Mouse (Mus musculus) intestine, embryonic 16.5 days (tissue): Measurements from ENCODE around the gene Ntmt1. TPM values are rescaled to one million over a fixed set of nuclear protein-coding genes. Genes with fewer than 3 reads are reported as not detected.

ENCODE experiments used
- ATAC-seq: fragments of 200-750 bp; cut with Nextera tagmentation; 2 replicates; pipeline ENCODE4 v1.8.0; 2017; ENCODE audit warnings: moderate TSS enrichment, moderate library complexity
- H3K27ac ChIP-seq: fragments of 300-500 bp; sonication (generic); 2 replicates; pipeline ENCODE4 v1.5.1; 2014; ENCODE audit warnings: mild to moderate bottlenecking, low read length
- H3K27me3 ChIP-seq: fragments of 300-500 bp; sonication (generic); replicated peaks from 2 replicates; pipeline ENCODE4 v1.6.1; 2014; ENCODE audit warnings: low read length, control low read depth, mixed read lengths; ENCODE audit not compliant: control insufficient read depth, insufficient read depth
- H3K36me3 ChIP-seq: fragments of 300-500 bp; sonication (generic); 2 replicates; pipeline ENCODE4 v1.6.1; 2014; ENCODE audit warnings: low read length, control low read depth; ENCODE audit not compliant: control insufficient read depth, insufficient read depth
- H3K4me1 ChIP-seq: fragments of 300-500 bp; sonication (generic); 2 replicates; pipeline ENCODE4 v1.6.1; 2014; ENCODE audit warnings: low read length, control low read depth, mixed read lengths; ENCODE audit not compliant: control insufficient read depth, insufficient read depth
- H3K4me2 ChIP-seq: fragments of 300-500 bp; sonication (generic); 2 replicates; pipeline ENCODE4 v1.6.1; 2014; ENCODE audit warnings: low read depth, low read length, control low read depth
- H3K4me3 ChIP-seq: fragments of 300-500 bp; sonication (generic); 2 replicates; pipeline ENCODE4 v1.5.1; 2014; ENCODE audit warnings: mild to moderate bottlenecking, low read length
- H3K9ac ChIP-seq: fragments of 300-500 bp; sonication (generic); 2 replicates; pipeline ENCODE4 v1.6.1; 2014; ENCODE audit warnings: low read depth, low read length
- H3K9me3 ChIP-seq: fragments of 300-500 bp; sonication (generic); 2 replicates; pipeline ENCODE4 v1.6.1; 2016; ENCODE audit warnings: low read length, control low read depth; ENCODE audit not compliant: control insufficient read depth
- WGBS: fragments of 180-500 bp; shearing (Covaris S2); extraction: QIAGEN DNeasy Blood & Tissue Kit; methylation state at CpG from one replicate; pipeline ENCODE4 v1.1.7; 2014; 5-methylcytosine and 5-hydroxymethylcytosine counted together
- polyA plus RNA-seq: library from polyadenylated mRNA; unstranded; fragments of >200 nt; fragmentation: Nextera tagmentation; extraction: Ambion mirVana; gene quantifications from 2 replicates; pipeline ENCODE4 v1.2.1, GENCODE M21; 2015

Gene Ntmt1
- polyA plus RNA-seq, 1 experiment from 2014 or later, result 87.4 TPM

DNA sequence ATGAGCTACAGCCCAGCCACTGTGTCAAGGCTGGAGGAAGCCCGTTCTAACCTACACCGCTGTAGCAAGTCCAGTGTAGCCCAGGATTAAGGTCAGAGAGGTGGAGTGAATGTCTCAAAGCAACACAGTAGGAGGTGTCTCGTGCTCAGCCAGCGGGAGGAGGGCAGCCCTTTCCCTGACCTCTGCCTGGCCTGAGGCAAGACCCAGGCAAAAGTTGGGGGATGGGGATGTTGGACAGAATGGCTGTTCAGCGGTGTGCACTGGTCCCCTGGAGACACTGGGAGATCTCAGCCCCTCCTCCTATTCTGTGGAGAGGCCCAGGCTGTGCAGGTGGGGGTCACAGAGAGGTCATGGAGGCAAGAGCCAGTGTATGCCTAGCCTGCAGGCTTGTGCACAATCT lies 28.4 kb upstream of the Ntmt1 start:
- Histone ChIP-seq H3K9me3 (no peaks in the 10 kb centered on the region), H3K4me1 (peaks cover 13% of the 10 kb centered on the region), H3K36me3 (no peaks in the 10 kb centered on the region), H3K4me3 (no peak overlapping the region), H3K27ac (no peak overlapping the region), H3K4me2 (no peak overlapping the region), H3K9ac (no peak overlapping the region), H3K27me3 (no peaks in the 10 kb centered on the region)
- 20% methylated on average over 5 of the region's 5 CpGs for WGBS
- ATAC-seq, result no peak

DNA sequence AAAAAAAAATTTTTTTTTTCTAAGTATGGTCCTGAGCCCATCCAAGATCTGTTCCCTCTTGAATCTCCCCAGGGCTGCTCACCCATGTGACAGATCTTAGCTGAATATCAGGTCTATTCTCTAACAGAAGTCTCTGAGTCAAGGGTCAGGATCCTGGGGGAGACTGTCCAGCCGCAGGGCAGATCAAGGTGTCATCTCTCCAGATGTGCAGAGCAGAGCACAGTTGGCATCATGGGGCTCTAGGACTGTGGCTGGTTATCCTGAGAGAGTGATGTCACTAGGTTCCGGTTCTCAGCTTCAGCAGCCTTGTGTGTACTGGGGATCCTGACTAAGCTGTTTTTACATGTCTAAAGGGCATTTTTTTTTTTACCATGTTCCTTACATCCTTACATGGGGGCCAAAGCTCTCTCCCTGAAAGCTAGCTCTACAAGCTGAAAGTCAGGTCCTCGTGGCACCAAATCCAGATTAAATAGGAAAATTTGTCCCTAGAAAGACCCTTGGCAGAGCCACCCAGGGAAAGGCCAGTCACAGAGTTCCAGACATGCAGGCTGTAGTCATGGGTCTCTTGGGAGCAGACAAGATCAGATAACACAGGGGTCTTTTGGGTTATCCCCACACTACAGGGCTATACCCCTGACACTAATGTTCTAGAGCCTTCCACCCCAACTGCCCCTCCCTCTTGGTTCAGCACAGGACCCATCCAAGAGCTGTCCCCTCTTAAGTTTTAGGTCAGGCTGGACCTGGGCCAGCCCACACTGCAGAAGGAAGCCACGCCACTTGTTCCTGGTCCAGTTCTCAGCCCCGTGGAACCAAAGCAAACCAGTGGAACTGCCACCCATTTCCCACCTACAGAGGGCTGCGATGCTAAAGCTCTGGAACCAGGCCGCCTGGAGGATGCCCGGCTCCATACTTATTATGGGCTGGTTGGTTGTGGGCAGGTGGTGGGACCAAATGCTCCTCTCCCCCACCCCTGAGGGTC lies 25.0 kb upstream of the Ntmt1 start:
- Histone ChIP-seq H3K27ac (no peak overlapping the region; the same call in 1 of the 2 replicates), H3K4me3 (peak overlapping the region; percentile 32), H3K27me3 (no peaks in the 10 kb centered on the region), H3K4me1 (peaks cover 21% of the 10 kb centered on the region), H3K36me3 (no peaks in the 10 kb centered on the region), H3K9ac (peak overlapping the region; percentile 67), H3K4me2 (peak overlapping the region; percentile 82), H3K9me3 (no peaks in the 10 kb centered on the region)
- ATAC-seq, result no peak
- 76% methylated on average over 8 of the region's 8 CpGs for WGBS

DNA sequence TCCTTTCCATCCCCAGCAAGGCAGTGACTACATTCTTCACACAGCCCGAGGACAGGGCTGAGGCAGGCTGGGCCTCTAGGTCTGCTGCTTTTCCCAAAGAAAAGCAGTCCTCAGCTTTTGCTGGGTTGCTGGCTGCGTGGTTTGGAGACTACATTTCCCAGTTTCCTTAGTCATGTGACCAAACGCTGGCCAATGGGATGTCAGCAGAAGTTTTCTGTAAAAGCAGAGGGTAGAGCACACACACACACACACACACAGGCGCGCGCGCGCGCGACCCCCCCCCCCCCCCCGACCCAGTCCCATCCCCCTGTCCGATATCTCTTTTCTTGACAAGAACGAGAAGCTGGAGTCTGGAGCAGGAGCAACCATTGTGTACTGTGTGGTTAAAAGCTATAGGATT lies 24.3 kb upstream of the Ntmt1 start:
- H3K27me3 ChIP-seq, result no peaks in the 10 kb centered on the region
- peak overlapping the region; percentile 67 for H3K9ac ChIP-seq
- peaks cover 21% of the 10 kb centered on the region for H3K4me1 ChIP-seq
- H3K27ac ChIP-seq, result no peak overlapping the region; the same call in 1 of the 2 replicates
- peak; percentile 47; the same call in 1 of the 2 replicates for ATAC-seq
- no peaks in the 10 kb centered on the region for H3K9me3 ChIP-seq
- peak overlapping the region; percentile 82 for H3K4me2 ChIP-seq
- 1% methylated on average over 13 of the region's 13 CpGs for WGBS
- peak overlapping the region; percentile 32 for H3K4me3 ChIP-seq
- H3K36me3 ChIP-seq, result no peaks in the 10 kb centered on the region

DNA sequence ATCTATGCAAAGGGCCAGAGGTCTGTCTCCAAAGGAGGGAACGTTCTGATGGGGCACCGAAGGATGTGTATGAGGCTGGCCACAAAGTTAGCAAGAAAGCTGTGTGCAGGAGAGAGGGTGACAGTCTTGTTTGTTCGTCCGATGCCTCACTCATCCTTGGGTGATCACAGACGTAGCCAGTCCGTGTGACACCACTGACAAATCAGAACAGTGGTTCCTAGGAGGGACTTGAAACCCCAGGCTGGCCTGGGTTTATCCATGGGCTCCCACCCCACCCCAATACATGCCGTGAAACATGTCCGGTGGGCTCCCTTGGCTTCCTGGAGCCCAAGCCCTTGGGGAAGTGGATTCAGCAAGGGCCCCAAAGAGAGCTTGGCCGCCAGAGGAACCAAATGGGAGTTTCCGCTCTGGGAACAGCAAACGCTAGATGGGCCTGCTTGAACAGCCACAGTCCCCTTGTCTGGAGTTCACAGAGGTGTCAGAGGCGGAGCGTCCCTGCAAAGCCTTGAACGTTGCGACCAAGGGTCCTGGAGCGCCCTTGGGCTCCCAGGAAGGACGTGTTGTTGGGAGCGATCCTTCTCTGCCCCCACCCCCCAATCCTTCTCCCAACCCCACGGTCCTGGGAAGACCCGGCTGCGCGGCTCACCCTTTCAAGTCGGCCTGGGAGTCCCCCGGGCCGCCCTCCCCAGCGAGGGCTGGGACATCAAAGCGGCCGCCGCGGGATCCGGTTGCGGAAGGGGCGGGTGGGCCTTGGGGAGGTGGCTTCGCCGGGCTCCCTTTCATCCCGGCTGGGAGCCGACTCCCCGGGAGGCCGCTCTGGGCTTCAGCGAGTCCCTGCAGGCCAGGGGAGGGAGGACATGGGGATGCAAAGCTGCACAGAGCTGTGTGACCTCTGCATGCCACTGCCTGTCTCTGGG lies 23.3 kb upstream of the Ntmt1 start:
- no peaks in the 10 kb centered on the region for H3K27me3 ChIP-seq
- 10% methylated on average over 40 of the region's 40 CpGs for WGBS
- H3K36me3 ChIP-seq, result no peaks in the 10 kb centered on the region
- peak overlapping the region; percentile 49 for H3K27ac ChIP-seq
- H3K9me3 ChIP-seq, result no peaks in the 10 kb centered on the region
- ATAC-seq, result peak; percentile 65
- H3K4me2 ChIP-seq, result peak overlapping the region; percentile 82
- H3K9ac ChIP-seq, result peak overlapping the region; percentile 74
- H3K4me3 ChIP-seq, result peak overlapping the region; percentile 45
- peaks cover 19% of the 10 kb centered on the region for H3K4me1 ChIP-seq

DNA sequence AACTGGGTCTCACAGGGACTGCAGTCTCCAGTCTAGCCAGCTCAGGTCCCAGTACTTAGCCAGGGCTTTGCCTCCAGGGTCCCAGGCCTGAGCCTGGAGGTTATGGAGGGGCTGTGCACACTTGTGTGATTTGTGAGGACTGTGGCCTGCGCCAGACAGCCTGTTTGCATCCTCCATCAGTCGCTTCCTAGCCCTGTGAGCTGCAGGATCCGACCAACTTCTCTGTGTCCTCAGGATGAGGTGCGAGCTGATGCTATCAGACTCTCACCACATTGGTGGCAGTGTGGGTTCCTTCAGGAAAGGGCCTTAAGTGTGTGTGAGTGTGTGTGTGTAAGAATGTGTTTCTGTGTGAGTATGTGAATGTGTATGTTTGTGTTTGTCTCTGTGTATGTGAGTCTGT lies 20.2 kb upstream of the Ntmt1 start:
- Histone ChIP-seq H3K9me3 (no peaks in the 10 kb centered on the region), H3K27me3 (no peaks in the 10 kb centered on the region), H3K4me3 (no peak overlapping the region), H3K4me2 (no peak overlapping the region), H3K27ac (no peak overlapping the region), H3K9ac (peak overlapping the region; percentile 29), H3K36me3 (no peaks in the 10 kb centered on the region), H3K4me1 (peaks cover 18% of the 10 kb centered on the region)
- ATAC-seq, result no peak
- WGBS, result 65% methylated on average over 4 of the region's 4 CpGs

DNA sequence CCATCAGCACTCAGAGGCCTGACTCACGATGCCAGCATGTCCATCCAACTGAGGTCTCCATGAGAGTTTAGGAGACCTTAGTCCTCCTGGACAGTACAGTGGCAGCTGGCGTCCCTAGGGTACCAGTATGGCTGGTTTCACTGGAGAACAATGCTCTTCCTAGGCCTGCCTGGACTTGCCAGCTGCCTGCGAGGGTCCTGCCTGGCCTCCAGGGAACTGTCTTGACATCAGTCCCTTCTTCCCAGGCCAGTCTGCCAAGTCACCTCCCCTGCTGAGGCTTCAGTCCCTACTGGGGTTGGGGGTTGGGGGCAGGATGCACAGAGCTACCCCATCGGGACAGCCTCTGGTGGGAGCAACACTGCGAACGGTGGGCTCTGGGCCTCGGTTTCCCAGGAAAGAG lies 15.6 kb upstream of the Ntmt1 start:
- Histone ChIP-seq H3K4me3 (no peak overlapping the region), H3K9me3 (no peaks in the 10 kb centered on the region), H3K27me3 (no peaks in the 10 kb centered on the region), H3K4me1 (peaks cover 14% of the 10 kb centered on the region; the same call in 1 of the 2 replicates), H3K4me2 (no peak overlapping the region), H3K36me3 (no peaks in the 10 kb centered on the region), H3K27ac (no peak overlapping the region), H3K9ac (no peak overlapping the region)
- ATAC-seq, result no peak
- WGBS, result 88% methylated on average over 7 of the region's 7 CpGs

DNA sequence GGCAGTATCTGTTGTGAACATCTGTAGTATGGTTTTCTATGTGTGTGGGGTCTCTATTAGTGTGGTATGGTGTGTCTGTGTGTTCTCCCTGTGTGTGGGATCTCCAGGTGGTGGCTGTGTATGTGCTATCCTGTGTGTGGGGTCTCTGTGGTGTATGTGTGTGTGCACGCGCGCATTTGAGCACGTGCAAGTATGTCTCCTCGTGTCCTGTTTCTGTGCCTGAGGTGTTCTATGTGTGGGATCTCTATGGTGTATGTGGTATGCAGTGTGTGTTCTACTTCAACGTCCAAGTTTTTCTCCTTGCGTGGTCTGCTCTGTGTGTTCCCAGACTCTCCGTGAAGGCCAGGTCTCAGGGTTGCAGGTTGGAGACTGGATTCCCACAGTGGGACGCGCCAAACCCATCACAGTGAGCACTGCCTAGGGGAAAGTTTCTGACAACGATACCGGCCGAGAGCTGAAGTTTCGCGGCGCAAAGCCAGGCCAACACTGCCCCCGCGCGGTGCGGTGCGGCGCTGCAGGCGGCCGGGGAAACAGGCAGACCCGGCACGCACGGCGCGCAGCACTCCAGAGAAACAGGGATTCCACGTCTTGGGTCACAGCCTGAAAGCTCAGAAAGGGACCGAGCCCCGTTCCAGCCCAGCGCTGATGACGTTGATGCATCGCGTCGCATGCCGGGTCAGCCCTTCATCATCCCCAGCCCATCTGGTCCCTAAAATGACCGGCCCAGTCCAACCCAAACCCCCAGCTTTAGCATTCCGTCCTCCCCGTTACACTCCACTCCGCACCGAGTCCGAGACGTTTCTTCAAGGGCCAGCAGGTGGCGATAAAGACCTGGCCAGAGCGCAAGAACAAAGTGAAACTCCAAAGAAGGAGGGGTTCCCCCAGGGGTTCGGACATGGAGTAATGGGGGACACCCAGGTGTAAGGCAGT lies 13.2 kb upstream of the Ntmt1 start:
- Histone ChIP-seq H3K4me1 (peaks cover 17% of the 10 kb centered on the region; the same call in 1 of the 2 replicates), H3K4me3 (peak overlapping the region; percentile 52), H3K27me3 (no peaks in the 10 kb centered on the region), H3K9me3 (no peaks in the 10 kb centered on the region), H3K27ac (peak overlapping the region; percentile 66; the same call in 1 of the 2 replicates), H3K4me2 (peak overlapping the region; percentile 78), H3K9ac (peak overlapping the region; percentile 73), H3K36me3 (no peaks in the 10 kb centered on the region)
- ATAC-seq, result peak; percentile 85
- 6% methylated on average over 48 of the region's 48 CpGs for WGBS

DNA sequence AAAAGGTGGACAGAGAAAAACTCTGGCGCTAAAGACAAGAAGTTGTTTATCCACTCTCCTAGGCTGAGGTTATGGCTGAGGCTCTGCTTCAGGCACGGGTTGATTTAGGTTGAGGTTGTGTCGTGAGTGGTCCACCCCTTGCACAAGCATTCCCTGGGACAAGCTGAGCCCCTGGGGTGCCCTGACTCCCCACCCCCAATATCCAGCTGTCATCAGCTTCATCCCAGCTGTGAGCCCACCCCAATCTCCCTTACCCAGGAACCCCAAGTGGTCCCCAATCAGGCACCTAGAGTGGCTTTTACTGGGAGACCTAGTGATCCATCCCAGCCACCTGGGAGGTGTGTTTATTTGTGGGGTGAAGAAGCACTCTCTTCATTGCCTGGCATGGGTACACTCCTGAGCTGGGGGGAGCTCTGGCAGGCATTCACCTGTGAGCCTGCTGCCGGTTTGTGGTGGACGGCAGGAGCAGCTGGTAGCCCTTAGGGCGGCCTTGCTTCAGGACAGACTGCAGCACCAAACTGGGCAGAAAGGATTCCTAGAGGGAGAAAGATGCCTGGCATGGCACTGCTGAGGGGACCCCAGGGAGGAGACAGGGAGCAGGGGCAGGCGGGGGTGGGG lies 12.2 kb upstream of the Ntmt1 start:
- H3K4me2 ChIP-seq, result peak overlapping the region; percentile 78
- H3K9me3 ChIP-seq, result no peaks in the 10 kb centered on the region
- H3K4me1 ChIP-seq, result peaks cover 17% of the 10 kb centered on the region; the same call in 1 of the 2 replicates
- no peaks in the 10 kb centered on the region for H3K27me3 ChIP-seq
- H3K9ac ChIP-seq, result peak overlapping the region; percentile 73
- H3K4me3 ChIP-seq, result peak overlapping the region; percentile 52
- ATAC-seq, result 0 out of 2 replicates have a peak, but pooled peaks have one; percentile 6
- WGBS, result 71% methylated on average over 7 of the region's 7 CpGs
- H3K36me3 ChIP-seq, result no peaks in the 10 kb centered on the region
- no peak overlapping the region for H3K27ac ChIP-seq
